Comparison of ENCODE assay signal across 11 mouse cellular contexts in the genomic region with DNA sequence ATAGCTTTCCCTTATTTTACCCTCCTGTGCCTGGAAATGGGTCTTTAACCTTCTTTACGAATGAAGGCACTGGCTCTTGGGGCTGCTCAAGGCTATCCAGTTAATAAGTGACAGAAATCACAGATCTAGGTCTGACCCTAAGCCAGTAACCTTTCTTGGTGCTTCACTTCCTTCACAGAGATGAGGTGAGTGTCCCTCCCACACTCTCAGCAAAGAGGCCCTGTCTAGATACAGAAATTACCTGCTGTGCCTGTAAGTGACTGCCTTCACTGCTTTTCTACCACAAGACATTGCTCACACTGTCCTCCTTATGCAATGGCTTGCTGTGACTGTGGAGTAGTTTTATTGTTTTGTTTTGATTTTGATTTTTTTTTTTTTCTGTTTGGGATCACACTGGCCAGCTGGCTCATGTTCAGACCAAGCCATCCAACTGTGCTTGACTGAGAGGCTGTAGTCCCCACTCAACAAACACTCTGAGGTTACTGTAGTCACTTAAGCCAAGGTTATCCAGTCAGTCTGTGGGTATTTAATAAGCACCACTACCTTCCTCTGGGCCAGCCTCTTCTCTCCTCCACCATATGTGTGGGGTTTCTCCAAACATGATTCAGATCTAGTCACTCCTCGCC.
DNase-seq lines count a peak whose midpoint lies in the region; ATAC-seq and TF ChIP-seq lines count a peak whose summit lies in the region.
"Had no signal": no experiment of that assay in that cellular context is flagged by ENCODE, and none has a peak within 500 bp of the region (broad histone marks: within the 10 kb centered on the region; RNA-seq: fewer than 3 reads in every experiment).

No protein-coding gene starts in this region.

- TF ChIP-seq CTCF in intestine, postnatal 0 days (IDR thresholded peaks at IDR 0.05; ENCODE audit: low read depth) = no peak
- no peak for TF ChIP-seq CTCF in small intestine, adult 2 months (IDR thresholded peaks at IDR 0.05; ENCODE audit: extremely low read depth, insufficient read length, insufficient replicate concordance, low read depth, low read length)

- peak overlapping the region; percentile 86 for H3K27ac ChIP-seq in intestine, postnatal 0 days (ENCODE audit: low read depth, low read length)
- H3K27ac ChIP-seq in small intestine, adult 2 months (ENCODE audit: insufficient read depth, low read depth, low read length) = peak overlapping the region; percentile 99
- H3K27ac ChIP-seq: hindbrain, embryonic 14.5 days; midbrain, embryonic 12.5 days had no signal

- peaks cover 9% of the 10 kb centered on the region; the same call in 1 of the 2 replicates for H3K4me1 ChIP-seq in intestine, postnatal 0 days (replicated peaks; ENCODE audit: control insufficient read depth, insufficient read depth, low read length)
- H3K4me1 ChIP-seq in small intestine, adult 2 months (ENCODE audit: control insufficient read depth, insufficient read depth, insufficient read length, low read length) = peaks cover 14% of the 10 kb centered on the region; the same call in 1 of the 2 replicates

- TF ChIP-seq POLR2A in small intestine, adult 2 months (IDR thresholded peaks at IDR 0.05; ENCODE audit: low read depth, low read length) = no peak

- H3K27me3 ChIP-seq in intestine, postnatal 0 days (replicated peaks; ENCODE audit: control insufficient read depth, insufficient read depth, low read length) = no peaks in the 10 kb centered on the region
- H3K27me3 ChIP-seq in small intestine, adult 2 months (ENCODE audit: control insufficient read depth, insufficient read depth, low read length) = no peaks in the 10 kb centered on the region
- H3K27me3 ChIP-seq: midbrain, embryonic 12.5 days had no signal

- H3K4me3 ChIP-seq in intestine, postnatal 0 days (ENCODE audit: low read depth, low read length) = no peak overlapping the region
- H3K4me3 ChIP-seq in small intestine, adult 2 months (ENCODE audit: low read depth, low read length) = no peak overlapping the region
- H3K4me3 ChIP-seq: midbrain, embryonic 12.5 days had no signal

- no peaks in the 10 kb centered on the region for H3K36me3 ChIP-seq in intestine, postnatal 0 days (ENCODE audit: control insufficient read depth, insufficient read depth)
- no peaks in the 10 kb centered on the region for H3K36me3 ChIP-seq in small intestine, adult 2 months (ENCODE audit: control insufficient read depth, insufficient read depth, low read length)
- H3K36me3 ChIP-seq: midbrain, embryonic 12.5 days had no signal

- intact Hi-C loops in left cerebral cortex, postnatal 4 days (cut with DNase I) = no loop called here
- intact Hi-C loops in left cerebral cortex, postnatal 36 days (cut with DNase I) = loop anchor here (10.0 kb wide), 1 partner anchor 214 kb away; no protein-coding TSS in a partner anchor

- no peak overlapping the region for H3K9ac ChIP-seq in intestine, postnatal 0 days (ENCODE audit: low read depth, low read length)
- H3K9ac ChIP-seq: hindbrain, embryonic 14.5 days; midbrain, embryonic 12.5 days had no signal

- H3K9me3 ChIP-seq in intestine, postnatal 0 days (ENCODE audit: control insufficient read depth) = no peaks in the 10 kb centered on the region
- H3K9me3 ChIP-seq: midbrain, embryonic 12.5 days had no signal

- peak; percentile 87 for ATAC-seq in intestine, postnatal 0 days
- ATAC-seq: forebrain, embryonic 14.5 days had no signal

- peak overlapping the region; percentile 56; the same call in 1 of the 2 replicates for H3K4me2 ChIP-seq in intestine, postnatal 0 days (replicated peaks; ENCODE audit: low read depth)
- H3K4me2 ChIP-seq: hindbrain, embryonic 14.5 days; midbrain, embryonic 12.5 days had no signal

- peak; percentile 21 for DNase-seq in left cerebral cortex, postnatal 4 days
- no peak for DNase-seq in left cerebral cortex, postnatal 36 days (ENCODE audit: low spot score in 2 of 2)
- DNase-seq in kidney, postnatal 14 days = peak; percentile 45
- DNase-seq in testis, postnatal 10 days (ENCODE audit: low spot score) = no peak
- no peak for DNase-seq in cerebellum, adult 9-11 months
- DNase-seq: embryo, embryonic 11 days had no signal

- WGBS in intestine, postnatal 0 days = 44% methylated on average over 2 of the region's 2 CpGs
- WGBS in small intestine, adult 2 months = 31% methylated on average over 2 of the region's 2 CpGs

Comparison
In these comparisons a context has a peak if more than half of its experiments do, and no peak if none do; other contexts are left out.
1. DNase-seq: peak in left cerebral cortex, postnatal 4 days (single experiment) and kidney, postnatal 14 days (single experiment); none in left cerebral cortex, postnatal 36 days (0 of 2), testis, postnatal 10 days (single experiment) and cerebellum, adult 9-11 months (single experiment).